Mouse (Mus musculus): ENCODE data around the gene Tmem265. TPM values are rescaled to one million over a fixed set of nuclear protein-coding genes. Genes with fewer than 3 reads are reported as not detected.

The Tmem265 gene
- polyA plus RNA-seq, 1 experiment = 0.48 TPM

GRCm38 (mm10) chr7:127574115-127574514 lies 12.9 kb downstream of the Tmem265 start:
- no peak for TF ChIP-seq GATA1 (IDR thresholded peaks at IDR 0.05; ENCODE audit: low read length)

GRCm38 (mm10) chr7:127583260-127583659 lies 22.1 kb downstream of the Tmem265 start:
- TF ChIP-seq GATA1 (IDR thresholded peaks at IDR 0.05; ENCODE audit: low read length) = no peak

- no peak for TF ChIP-seq GATA1 (IDR thresholded peaks at IDR 0.05; ENCODE audit: low read length)
Observed at GRCm38 (mm10) chr7:127585031-127585430, 23.8 kb downstream of the Tmem265 start.

- no peak for TF ChIP-seq GATA1 (IDR thresholded peaks at IDR 0.05; ENCODE audit: low read length)
Observed at GRCm38 (mm10) chr7:127586149-127586548, 25.0 kb downstream of the Tmem265 start.

- no peak for TF ChIP-seq GATA1 (IDR thresholded peaks at IDR 0.05; ENCODE audit: low read length)
Observed at GRCm38 (mm10) chr7:127587196-127587595, 26.0 kb downstream of the Tmem265 start.

- TF ChIP-seq GATA1 (IDR thresholded peaks at IDR 0.05; ENCODE audit: low read length) = no peak
Observed at GRCm38 (mm10) chr7:127588011-127588871, 27.1 kb downstream of the Tmem265 start, which contains the start of the genes Ccdc189 and Rnf40. Gene Ccdc189 (minus strand): TSS chr7:127588595. Gene Rnf40 (plus strand): TSS chr7:127588767.

GRCm38 (mm10) chr7:127588901-127589300 lies 27.7 kb downstream of the Tmem265 start:
- no peak for TF ChIP-seq GATA1 (IDR thresholded peaks at IDR 0.05; ENCODE audit: low read length)

GRCm38 (mm10) chr7:127589637-127590036 lies 28.4 kb downstream of the Tmem265 start:
- TF ChIP-seq GATA1 (IDR thresholded peaks at IDR 0.05; ENCODE audit: low read length) = no peak

- no peak for TF ChIP-seq GATA1 (IDR thresholded peaks at IDR 0.05; ENCODE audit: low read length)
Observed at GRCm38 (mm10) chr7:127591108-127591507, 29.9 kb downstream of the Tmem265 start.

- TF ChIP-seq GATA1 (IDR thresholded peaks at IDR 0.05; ENCODE audit: low read length) = no peak
Observed at GRCm38 (mm10) chr7:127592575-127592974, 31.4 kb downstream of the Tmem265 start.

GRCm38 (mm10) chr7:127596747-127597146 lies 35.6 kb downstream of the Tmem265 start:
- TF ChIP-seq GATA1 (IDR thresholded peaks at IDR 0.05; ENCODE audit: low read length) = no peak

- TF ChIP-seq GATA1 (IDR thresholded peaks at IDR 0.05; ENCODE audit: low read length) = no peak
Observed at GRCm38 (mm10) chr7:127600612-127601011, 39.4 kb downstream of the Tmem265 start.

- TF ChIP-seq GATA1 (IDR thresholded peaks at IDR 0.05; ENCODE audit: low read length) = no peak
Observed at GRCm38 (mm10) chr7:127601735-127602134, 40.5 kb downstream of the Tmem265 start.

- TF ChIP-seq GATA1 (IDR thresholded peaks at IDR 0.05; ENCODE audit: low read length) = no peak
Observed at GRCm38 (mm10) chr7:127602903-127603302, 41.7 kb downstream of the Tmem265 start.

- no peak for TF ChIP-seq GATA1 (IDR thresholded peaks at IDR 0.05; ENCODE audit: low read length)
Observed at GRCm38 (mm10) chr7:127604256-127604655, 43.1 kb downstream of the Tmem265 start.

- no peak for TF ChIP-seq GATA1 (IDR thresholded peaks at IDR 0.05; ENCODE audit: low read length)
Observed at GRCm38 (mm10) chr7:127607150-127607549, 46.0 kb downstream of the Tmem265 start.

- no peak for TF ChIP-seq GATA1 (IDR thresholded peaks at IDR 0.05; ENCODE audit: low read length)
Observed at GRCm38 (mm10) chr7:127611011-127611410, 49.8 kb downstream of the Tmem265 start.
